Mouse (Mus musculus) thymus, postnatal 0 days (tissue): ENCODE measurements at regions not wholly inside any gene's neighbourhood (a gene's known extent, or its start where the extent isn't known, plus 50 kb on each side); places are given as distances from the start of the nearest gene placed in this dataset.
A peak's percentile ranks its signal among the peaks of the same experiment; 100 is the strongest.

Experiments
- DNase-seq: peaks from one replicate; pipeline ENCODE4 v3.0.0-alpha.2; 2015; ENCODE audit warnings: low spot score

DNA sequence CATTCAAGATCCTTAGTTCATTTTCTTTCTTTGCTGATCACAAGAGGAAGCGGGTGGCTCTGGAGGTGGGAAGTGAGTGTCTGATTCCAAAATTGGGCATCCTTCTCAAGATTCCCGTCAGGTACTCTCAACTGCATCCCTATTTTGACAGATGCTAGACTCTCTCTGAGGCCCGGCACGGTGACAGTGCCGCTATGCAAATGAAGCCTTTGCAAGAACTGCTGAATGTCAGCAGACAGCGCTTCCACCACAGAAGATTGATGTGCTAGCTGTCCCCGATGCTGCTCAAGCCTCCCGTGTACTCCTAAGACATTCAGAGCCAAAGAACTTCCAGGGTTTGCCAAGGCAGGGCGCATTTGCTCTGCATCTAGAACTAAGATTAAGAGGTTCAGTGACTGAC, 50.9 kb upstream of the Cpne4 start:
- no peak for DNase-seq

DNA sequence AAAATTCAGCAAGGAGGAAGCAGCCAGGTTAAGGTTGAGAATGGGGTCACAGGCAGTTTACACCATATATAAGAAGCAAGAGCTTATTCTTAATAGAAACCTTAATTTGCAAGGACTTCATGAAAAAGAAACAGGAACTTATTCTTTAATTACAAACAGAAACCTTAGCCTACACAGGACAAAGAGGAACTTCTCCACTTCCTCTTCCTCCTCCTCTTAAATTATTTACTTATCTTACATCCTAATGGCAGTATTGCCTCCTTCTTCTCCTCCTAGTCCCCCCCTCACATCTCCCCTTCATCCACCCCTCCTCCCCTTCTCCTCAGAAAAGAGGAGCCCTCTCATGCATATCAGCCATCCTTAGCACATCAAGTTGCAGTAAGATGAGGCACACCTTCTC, 56.4 kb upstream of the Cpne4 start:
- DNase-seq, result no peak

- DNase-seq, result no peak
These were observed 57.7 kb upstream of the Cpne4 start for GRCm38 (mm10) chr9:104489383-104489782.

- no peak for DNase-seq
These were observed 64.6 kb upstream of the Cpne4 start for GRCm38 (mm10) chr9:104482440-104482839.

GRCm38 (mm10) chr9:104480683-104481082, 66.4 kb upstream of the Cpne4 start:
- DNase-seq, result no peak

DNA sequence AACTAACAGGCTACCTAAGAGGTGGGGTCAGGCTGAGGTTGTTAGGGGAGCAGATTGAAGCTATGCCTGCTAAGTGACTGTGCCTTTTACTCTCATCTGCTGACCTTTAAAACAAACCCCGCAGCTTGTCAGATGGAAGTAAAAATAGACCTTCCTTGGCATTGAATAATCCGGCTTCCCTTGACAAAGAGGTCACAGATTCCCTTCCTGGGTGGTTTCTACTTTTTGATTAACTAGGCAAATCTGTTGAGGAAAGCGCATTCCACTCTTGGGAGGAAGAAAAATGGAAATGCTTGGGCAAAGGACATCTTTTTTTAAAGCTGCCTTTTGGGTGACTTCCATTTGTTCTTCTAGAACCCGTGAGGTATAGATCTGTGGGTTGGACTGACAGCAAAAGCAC, 72.3 kb upstream of the Cpne4 start:
- no peak for DNase-seq

DNA sequence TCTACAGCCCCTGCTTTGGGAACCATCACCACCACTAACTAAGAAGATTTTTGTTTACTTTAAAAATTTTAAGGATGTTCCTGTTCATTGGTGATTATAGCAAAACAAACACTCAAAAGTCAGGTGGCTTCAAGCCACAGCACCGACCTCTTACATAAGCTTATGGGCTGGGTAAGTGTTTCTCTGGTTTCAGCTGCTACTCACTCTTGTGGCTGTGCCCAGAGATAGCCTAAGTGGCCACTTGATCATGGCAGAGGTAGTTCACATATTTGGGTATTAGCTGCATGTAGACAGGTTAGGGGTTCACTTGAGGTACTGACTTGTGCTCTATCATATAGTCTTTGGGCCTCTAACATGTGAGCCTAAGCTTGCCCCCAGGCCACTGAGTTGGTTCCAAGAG, 79.8 kb upstream of the Cpne4 start:
- no peak for DNase-seq

DNA sequence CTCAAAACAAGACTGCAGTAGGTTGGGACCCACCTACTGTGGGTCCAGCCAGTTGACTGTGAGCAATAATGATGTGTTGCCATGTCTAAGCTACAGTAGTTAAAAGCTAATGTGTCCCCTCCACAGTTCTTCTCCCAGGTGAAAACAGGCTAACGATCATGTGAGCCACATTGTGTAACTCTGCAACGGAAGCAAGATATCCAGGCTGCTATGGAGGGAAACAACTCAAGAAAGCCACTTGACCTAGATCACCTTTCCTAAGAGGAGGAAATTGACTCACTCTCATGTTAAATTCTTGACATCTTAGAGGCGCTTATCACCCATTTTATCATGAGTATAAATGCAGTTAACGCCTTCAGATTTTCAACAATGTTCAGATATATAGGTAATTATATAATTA, 83.4 kb upstream of the Cpne4 start:
- DNase-seq, result no peak

- DNase-seq, result no peak
These were observed 87.0 kb upstream of the Cpne4 start for GRCm38 (mm10) chr9:104460133-104460532.

DNA sequence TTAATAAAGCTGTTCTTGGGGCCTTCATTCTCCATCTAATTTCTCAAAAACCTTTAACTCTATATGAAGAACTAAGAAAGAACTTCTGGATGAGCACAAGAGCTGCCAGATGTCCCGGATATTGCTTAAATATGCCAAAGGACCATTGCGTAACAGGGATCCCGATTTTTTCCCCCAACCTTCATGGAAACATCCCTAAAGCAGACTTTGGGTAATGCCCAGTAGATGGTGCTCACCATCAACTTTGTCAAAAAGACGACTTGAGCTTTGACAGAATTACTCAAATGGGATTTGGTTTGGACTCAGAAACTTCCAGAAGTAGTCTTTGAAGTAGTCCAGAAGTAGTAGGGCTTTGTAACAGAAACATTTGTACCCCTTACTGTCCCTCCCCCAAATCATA, 89.5 kb upstream of the Cpne4 start:
- DNase-seq, result no peak

- no peak for DNase-seq
These were observed 98.4 kb upstream of the Cpne4 start for GRCm38 (mm10) chr9:104448577-104449165.

GRCm38 (mm10) chr9:104444906-104445305, 102.2 kb upstream of the Cpne4 start:
- peak; percentile 23 for DNase-seq

DNA sequence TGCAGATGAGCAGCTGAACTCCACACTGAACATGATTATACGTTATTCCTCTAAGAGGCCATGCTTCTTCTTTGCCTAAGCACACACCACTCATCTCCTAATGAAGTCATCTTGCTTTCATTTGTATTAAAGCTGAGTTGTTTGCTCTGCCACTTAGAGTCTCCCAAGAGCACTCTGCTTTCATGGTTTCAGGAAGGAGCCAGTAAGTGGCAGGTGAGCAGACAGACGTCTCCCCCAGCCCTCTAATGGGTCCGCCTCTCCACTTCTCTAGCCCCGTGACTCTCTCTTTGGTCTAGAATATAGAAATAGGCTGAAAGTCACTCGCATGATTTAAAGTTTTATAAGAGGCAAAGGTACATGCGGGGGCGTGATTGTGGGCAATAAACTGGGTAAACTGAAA, 103.8 kb upstream of the Cpne4 start:
- no peak for DNase-seq

DNA sequence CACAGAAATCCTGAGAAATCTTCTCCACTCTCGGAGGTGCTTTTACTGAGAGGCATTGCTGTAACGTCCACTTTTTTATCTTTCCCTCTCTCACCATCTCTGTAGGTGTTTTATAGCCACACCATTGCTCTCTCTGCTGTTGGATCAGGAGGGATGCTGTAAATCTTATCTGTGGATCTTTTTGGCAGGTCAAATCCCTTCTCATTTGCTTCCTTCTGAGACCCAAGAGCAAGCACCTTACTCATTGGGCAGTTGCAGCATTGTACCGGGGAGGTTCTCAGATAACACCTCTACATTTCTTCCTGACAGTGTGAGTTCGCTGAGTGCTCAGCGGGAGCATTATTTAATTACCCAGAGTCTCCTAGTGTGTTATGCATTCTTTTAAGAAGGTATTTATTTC, 75.5 kb upstream of the Acpp start:
- no peak for DNase-seq

- peak; percentile 55 for DNase-seq
These were observed 72.7 kb upstream of the Acpp start for GRCm38 (mm10) chr9:104410211-104410610.

DNA sequence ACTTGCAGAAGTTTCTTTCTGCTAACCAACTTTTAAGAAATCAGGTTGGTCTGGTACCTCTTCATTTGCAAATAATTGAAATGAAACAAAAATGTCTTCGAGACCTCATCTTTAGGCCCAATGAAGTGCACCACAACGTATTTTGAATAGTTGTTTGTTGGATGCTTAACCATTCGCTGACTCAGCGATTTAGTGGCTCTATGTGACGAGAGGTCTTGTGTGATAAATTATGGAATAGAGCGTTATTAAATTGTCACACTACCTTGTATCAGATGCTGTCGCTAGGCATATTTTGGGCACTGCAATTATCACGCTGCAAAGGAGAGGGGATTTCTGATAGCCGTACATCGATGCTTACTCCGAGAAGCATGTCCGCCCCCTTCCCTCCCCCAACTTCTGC, 71.8 kb upstream of the Acpp start:
- no peak for DNase-seq

GRCm38 (mm10) chr9:104408571-104409294, 71.2 kb upstream of the Acpp start:
- peak; percentile 6 for DNase-seq

- peak; percentile 20 for DNase-seq
These were observed 70.2 kb upstream of the Acpp start for GRCm38 (mm10) chr9:104407559-104408376.

DNA sequence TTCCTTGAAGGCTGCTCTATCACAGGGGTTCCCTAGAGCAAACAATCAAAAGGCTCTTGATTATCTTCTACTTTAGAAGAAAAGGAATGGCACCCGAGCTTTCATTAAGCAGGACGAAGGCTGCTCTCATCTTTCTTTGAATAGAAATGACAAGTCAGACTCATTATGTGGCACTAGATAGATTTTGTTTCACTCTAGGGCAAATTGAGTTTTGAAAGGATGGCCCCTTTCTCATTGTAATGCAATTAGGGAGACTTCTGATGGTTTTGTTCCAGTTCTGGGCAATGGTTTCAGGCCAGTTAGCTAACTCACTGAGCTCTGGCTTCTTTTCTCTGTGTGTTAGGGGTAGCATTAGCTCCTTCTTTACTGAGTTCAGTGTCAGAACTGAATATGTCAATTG, 69.5 kb upstream of the Acpp start:
- DNase-seq, result no peak

DNA sequence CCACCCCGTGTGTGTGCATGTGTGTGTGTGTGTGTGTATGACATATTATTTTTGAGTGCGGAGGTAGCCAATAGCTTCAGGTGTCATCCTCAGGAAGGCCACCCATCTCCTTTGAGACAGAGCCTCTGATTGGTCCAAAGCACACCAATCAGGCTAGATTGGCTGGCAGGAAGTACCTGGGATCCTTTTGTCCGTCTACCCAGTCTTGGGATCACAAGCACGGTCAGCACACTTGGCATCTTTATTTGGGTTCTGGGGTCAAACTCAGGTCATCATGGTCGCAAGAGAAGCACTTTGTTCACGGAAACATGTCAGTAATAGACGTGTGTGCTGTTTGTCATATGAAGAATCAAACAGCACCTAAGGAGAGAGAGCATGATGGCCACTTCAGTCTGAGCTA, 68.9 kb upstream of the Acpp start:
- no peak for DNase-seq

DNA sequence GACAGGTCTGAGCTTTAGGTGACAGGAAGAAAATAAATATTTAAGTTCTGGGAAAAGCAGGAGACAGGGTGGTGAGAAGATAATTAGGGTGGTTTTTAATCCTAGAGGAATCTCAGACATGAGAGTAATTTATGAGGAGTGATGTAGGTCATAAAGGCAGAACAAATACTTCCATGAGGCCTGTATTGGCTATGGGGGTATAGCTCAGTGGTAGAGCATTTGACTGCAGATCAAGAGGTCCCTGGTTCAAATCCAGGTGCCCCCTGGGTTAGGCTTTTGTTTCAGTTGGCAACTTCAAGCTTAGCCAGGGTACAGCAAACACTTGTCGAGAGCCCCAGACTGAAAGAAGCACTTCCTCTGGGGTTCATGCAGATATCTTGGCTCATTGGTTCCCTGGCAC, 66.3 kb upstream of the Acpp start:
- DNase-seq, result no peak

DNA sequence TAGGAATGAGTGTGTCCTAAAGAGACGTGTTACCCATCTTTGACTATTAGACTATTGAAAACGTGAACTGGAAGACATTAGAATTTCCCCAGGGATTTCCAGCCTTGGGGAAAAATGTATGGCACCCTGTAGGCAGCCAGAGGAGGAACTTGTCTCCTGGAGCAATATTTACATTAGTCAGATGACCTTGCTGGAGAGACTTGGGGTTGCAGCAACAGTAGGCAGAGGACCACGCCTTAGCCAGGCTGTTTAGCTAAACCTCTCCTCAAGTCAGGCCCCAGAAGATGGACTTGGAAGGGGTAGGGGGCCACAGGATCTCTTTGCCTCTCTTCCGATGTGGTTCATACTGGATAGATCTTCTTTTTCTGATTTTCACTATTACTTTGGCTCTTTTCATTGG, 64.1 kb upstream of the Acpp start:
- DNase-seq, result no peak

DNA sequence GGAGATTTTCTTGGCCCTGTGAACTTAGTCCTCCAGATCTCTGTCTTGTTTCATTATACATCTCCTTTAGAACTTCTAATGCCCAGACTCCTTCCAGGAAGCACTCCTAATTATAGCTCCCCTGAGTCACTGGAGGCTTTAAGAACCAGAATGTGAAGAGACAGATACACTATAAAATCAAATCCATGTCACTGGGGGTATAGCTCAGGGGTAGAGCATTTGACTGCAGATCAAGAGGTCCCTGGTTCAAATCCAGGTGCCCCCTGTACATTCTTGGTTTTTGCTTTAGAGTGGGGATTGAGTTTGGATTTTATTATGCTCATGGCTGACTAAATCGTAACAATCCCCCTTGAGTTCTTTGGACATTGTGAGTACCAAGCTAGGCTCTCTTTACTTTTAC, 62.4 kb upstream of the Acpp start:
- no peak for DNase-seq
